Mouse (Mus musculus) lung, postnatal 0 days (tissue): ENCODE data around the gene Msmp.

ENCODE experiments used
- CTCF ChIP-seq: IDR thresholded peaks from 2 replicates; pipeline ENCODE4 v1.5.1; 2016; ENCODE audit warnings: antibody characterized with exemption, mild to moderate bottlenecking
- EP300 ChIP-seq: IDR thresholded peaks from 2 replicates; pipeline ENCODE4 v1.6.1; 2016; ENCODE audit warnings: antibody characterized with exemption, mild to moderate bottlenecking, control low read depth

- TF ChIP-seq CTCF: no peak
- no peak for TF ChIP-seq EP300
Observed at GRCm38 (mm10) chr4:43591543-43591942, 7.2 kb upstream of the Msmp start.
